Mouse (Mus musculus): ENCODE data around the gene Nectin4. TPM values are rescaled to one million over a fixed set of nuclear protein-coding genes. Genes with fewer than 3 reads are reported as not detected.
"Not testable (repeated sequence)": the region's sequence is repeated elsewhere in the genome, so short reads cannot be mapped to it uniquely, and the experiment has no call there.

The Nectin4 gene
- total RNA-seq (2021): not detected
- long read RNA-seq, experiment 1: 0 reads
- long read RNA-seq, experiment 2: 0 reads

DNA sequence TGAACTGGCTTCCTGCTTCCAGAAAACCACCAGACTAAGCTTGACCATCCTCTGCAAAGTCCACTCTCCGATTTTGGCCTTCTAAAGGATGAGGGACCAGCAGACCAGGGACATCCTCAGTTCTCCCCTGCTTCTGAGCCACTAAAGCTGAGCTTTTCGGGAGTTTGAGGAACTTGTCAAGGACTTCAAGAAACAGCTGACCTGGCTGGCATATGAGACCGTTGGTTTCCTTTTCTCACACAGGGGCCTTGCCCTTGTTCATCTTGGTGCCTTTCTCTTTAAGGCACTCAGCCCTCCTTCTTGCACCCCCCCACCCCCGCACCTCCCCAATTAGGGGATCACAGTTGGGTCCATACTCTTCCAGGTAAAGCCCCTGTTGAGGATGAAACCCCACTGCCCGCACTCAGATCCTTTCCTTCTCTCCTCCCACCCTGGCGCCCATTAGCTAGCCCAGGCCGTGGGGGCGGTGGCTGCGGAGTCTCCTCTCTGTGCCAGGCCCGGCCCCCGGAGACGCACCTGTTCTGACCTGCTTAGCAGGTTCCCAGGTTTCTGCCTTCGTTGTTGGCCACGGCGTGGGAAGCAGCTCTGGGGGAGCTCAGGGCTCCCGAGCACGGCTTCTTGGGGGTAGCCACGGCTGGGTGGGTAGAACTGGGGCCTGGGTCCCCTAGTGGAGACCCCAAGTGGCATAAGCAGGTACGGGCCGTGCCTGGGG is at the start of gene Nectin4:
Gene Nectin4 (plus strand): TSS at position 255 of the 712 bp plus-strand sequence.
- no peak for DNase-seq (ENCODE audit: low spot score)

DNA sequence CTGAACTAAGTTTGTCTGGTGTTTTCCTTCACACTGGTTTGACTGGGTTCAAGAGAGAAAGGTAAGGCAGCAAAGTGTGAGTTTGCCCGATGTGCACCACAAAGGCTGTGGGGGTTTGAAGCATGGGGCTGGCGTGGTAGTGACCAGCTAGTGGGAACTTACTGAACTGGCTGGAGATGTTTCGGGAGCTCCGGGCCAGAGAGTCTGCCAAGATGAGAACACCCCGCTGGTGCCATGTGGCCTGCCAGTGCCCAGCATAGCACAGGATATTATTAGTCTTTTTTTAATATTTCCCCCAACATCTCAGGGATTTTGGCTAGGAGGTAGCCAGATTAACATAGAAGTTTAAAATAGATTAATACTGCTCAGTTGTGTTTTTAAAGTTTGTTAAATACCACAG is 49.7 kb upstream of the Nectin4 start:
- peak; percentile 17 for DNase-seq (ENCODE audit: low spot score)

- peak; percentile 29 for DNase-seq (ENCODE audit: low spot score)
Observed at GRCm38 (mm10) chr1:171321415-171321814, 48.5 kb upstream of the Nectin4 start.

GRCm38 (mm10) chr1:171322012-171322411 is 47.9 kb upstream of the Nectin4 start:
- DNase-seq (ENCODE audit: low spot score): no peak

DNA sequence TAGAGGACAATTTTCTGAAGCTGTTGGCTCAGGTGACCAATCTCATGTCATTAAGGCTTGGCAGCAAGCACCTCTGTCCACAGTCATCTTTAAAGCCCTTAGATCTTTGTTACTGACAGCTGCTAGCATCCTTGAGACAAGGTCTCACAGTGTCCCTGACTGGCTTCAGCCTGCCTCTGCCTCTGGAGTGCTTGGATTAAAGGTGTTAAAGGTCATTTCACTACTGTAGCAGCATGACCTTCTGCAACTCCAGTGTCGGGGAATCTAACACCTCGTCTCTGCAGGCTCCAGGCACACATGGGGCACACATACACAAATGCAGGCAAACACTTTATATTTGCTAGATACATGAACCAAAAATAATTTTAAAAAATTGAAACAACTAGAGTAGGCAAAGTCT is 44.3 kb upstream of the Nectin4 start:
- no peak for DNase-seq (ENCODE audit: low spot score)

DNA sequence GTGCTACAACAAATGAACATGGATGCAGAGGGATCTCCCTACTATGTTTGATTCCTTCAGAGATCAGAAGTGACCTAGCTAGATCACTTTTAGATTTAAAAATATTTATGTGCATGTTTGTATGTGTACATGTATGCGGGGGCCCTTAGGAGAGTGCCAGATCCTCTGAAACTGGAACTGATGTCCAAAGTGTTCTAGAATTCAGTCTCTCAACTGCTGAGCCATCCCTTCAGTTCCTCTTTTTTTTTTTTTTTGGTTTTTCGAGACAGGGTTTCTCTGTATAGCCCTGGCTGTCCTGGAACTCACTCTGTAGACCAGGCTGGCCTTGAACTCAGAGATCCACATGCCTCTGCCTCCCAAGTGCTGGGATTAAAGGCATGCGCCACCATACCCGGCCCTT is 43.3 kb upstream of the Nectin4 start:
- DNase-seq (ENCODE audit: low spot score): not testable (repeated sequence)

DNA sequence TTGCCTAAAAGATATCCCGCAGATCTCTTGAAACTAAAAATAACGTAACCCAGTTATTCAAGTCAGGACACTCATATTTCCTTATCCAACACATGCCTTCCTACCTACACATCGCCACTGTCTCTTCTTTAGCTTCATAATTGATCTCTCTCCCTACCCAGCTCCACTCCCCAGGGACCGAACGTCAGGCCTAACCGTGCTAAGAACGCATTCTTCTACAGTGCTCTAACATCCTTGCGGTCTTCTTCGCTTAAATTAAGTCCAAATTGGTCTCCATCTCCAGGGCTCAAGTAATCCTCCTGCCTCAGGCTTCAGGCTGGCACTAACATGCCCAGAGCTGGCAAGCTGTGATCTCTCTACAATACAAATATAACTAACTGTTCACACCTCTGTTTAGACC is 41.7 kb upstream of the Nectin4 start:
- DNase-seq (ENCODE audit: low spot score): no peak

DNA sequence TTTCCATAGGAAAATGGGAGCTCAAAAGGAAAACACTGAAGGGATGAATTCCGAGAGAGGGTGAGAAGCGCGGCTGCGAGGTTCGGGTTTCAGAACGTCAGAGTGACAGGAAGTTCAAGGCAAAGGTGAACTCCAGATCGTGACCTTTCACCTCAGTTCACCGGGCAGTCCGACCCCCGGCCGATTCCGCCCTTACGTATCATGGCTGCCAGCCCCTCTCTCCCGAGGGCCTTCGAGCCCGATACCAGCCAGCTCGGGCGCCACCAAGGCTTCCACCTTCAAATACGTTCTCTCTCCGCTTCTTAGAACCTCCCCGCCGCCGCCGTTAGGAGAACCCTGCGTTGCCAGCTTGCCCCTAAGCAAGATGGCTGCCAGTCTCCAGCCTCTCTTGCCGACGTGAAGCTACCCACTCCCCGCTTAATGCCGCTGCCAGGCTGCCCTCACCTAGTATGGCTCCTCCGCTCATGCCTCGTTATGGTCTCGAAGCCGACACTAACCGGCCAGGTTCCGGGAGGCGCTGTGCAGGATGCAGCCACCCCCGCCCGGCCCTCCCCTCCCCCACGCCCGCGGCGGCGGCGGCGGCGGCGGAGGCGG is 41.0 kb upstream of the Nectin4 start, which contains the start of gene Dedd:
Gene Dedd (plus strand): TSS at position 307 of the 594 bp plus-strand sequence.
- DNase-seq (ENCODE audit: low spot score): peak; percentile 92

GRCm38 (mm10) chr1:171329433-171330215 is 40.3 kb upstream of the Nectin4 start:
- DNase-seq (ENCODE audit: low spot score): peak; percentile 11

GRCm38 (mm10) chr1:171330216-171330560 is 39.7 kb upstream of the Nectin4 start:
- peak; percentile 28 for DNase-seq (ENCODE audit: low spot score)

GRCm38 (mm10) chr1:171342262-171343207 is 27.4 kb upstream of the Nectin4 start:
- no peak for DNase-seq (ENCODE audit: low spot score)

DNA sequence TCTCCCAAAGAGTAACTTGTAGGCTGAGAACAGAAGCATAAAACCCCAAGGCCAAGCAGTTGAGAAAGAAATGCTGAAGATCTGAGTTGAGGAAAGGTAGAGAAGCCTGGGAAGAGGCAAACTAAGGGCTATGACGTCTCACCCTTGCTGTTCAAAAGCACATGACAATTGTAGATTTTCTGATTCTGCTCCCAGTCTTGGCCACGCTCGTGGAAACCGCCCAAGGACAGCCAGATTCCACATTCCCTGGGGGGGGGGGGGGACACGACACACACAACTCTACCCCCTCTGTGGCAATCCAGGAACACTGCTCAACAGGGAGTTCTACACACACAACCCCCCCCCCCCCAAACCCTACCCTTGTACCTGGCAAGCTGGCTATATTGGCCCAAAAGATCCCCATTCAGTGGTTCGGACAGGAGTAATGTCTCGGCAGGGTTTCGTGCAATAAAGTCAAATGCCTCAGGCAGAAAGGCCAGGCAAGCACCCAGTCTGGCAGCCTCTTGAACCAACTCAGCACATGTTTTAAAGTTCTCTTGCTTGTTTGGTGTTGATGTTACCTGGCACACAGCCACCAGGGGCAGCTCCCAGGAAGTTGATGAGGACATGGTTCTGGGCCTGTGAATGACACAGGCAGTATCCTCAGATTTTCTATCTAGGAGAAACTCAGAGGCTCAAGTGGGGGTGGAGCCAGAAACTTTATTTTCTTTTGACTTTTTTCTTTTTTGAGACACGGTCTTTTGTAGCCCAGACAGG is 25.8 kb upstream of the Nectin4 start:
- peak; percentile 29 for DNase-seq (ENCODE audit: low spot score)

DNA sequence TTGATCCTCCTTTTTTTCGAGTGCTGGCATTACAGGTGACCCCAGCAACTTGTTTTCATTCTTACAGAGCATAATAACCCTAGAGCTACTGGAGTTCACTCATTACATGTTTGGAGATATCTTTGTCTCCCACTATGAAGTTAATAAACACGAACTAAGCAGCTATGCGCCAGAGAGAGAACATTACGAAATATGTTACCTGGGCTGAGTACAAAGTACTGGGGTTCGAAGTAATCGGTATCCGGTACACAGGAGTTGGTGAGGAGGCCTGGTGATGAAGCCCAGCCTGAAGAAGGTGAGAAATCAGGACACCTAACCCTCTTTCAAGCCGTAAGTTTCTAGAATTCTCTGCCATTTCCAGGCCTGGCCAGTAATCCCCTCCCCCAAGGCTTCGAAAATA is 25.2 kb upstream of the Nectin4 start:
- no peak for DNase-seq (ENCODE audit: low spot score)

DNA sequence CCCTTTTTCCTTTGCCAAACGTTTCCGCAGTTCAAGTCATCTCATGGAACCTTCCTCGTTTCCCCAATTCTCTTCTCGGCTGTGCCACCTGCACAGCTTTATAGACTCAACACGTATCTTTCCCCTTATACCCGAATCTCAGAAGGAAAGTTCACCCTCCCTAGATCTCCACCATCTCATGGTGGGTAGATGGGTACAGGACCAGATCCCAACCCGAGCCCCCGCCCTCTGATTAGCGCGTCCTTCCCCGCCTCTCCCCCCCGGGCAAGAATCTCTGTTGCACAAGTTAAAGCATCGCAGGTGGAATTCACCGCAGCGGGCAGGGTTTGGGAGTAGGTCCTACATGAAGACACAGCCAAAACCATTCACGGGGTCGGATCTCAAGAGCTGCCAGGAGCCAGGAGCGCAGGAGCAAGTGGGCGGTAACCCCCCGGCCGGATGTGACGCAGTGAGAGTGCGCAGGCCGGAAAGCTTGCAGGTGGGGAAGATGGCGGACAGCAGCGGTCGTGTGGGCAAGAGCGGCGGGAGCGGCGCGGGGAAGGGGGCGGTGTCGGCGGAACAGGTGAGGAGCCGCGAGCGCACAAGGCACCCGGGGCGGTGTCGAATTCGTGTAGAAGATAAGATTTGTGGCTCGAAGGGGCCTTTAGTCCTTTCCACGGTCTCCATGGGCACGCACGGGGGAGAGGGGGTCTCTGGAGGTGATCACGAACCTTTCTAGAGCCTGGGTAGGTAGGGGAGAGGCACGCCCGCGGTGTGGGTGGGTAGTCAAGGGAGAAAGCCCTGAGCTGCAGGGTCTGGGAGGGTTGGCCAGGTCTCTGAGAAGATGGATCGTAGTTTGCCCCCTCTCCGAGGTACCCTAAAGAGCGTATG is 24.4 kb upstream of the Nectin4 start, which contains the start of the genes Nit1 and Pfdn2:
Gene Nit1 (minus strand): TSS at position 422 of the 870 bp plus-strand sequence.
Gene Pfdn2 (plus strand): TSS at position 446 of the 870 bp plus-strand sequence.
- peak; percentile 92 for DNase-seq (ENCODE audit: low spot score)

DNA sequence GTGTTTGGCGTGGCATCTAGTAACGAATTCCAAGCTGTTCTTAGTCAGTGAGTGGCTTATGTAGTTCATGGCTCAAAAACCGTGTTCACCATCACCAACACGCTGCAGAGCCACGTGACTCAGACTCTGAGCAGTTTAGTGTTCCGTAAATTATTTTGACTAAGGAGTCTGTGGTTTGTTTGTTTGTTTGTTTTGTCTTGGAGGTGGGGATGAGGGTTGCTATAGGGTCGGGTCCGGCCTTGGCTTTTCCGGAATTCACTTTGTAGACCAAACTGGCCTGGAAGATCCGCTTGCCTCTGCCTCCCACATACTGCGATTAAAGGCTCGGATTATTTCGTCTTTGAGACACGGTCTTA is 23.8 kb upstream of the Nectin4 start:
- no peak for DNase-seq (ENCODE audit: low spot score)

- DNase-seq (ENCODE audit: low spot score): no peak
Observed at GRCm38 (mm10) chr1:171348665-171349064, 21.2 kb upstream of the Nectin4 start.

- peak; percentile 57 for DNase-seq (ENCODE audit: low spot score)
Observed at GRCm38 (mm10) chr1:171349210-171349609, 20.7 kb upstream of the Nectin4 start.

GRCm38 (mm10) chr1:171355812-171356340 is 14.0 kb upstream of the Nectin4 start:
- DNase-seq (ENCODE audit: low spot score): no peak

DNA sequence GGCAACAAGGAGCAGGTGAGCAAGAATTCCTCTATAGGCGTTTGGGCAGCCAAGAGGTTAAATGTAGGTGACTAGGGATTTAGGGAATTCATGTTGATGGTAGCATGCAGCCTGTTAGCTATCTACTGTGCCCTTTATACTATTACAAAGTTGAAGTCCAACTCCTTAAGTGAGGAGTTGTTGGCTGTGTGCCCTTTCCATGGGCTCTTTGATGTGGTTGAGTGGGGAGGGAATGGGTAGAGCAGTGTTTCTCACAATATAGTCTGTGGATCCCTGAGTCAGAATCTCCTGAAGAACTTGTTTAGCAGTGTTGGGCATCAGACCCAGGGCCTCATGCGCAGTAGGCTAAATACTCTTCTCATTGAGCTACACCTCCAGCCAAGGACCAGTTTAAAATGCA is 13.1 kb upstream of the Nectin4 start:
- DNase-seq (ENCODE audit: low spot score): no peak
